Mouse (Mus musculus) cerebellum, adult 9-11 months (tissue): ENCODE results near the gene Fras1.

Source experiments
- DNase-seq: peaks from one replicate; pipeline ENCODE4 v3.0.0; 2022

Fras1 gene

GRCm38 (mm10) chr5:96405139-96405842, 31.5 kb downstream of the Fras1 start:
- no peak for DNase-seq

GRCm38 (mm10) chr5:96408291-96408690, 34.5 kb downstream of the Fras1 start:
- no peak for DNase-seq

GRCm38 (mm10) chr5:96412754-96413394, 39.1 kb downstream of the Fras1 start:
- DNase-seq = no peak

- no peak for DNase-seq
These were observed 43.4 kb downstream of the Fras1 start for GRCm38 (mm10) chr5:96417121-96417520.

GRCm38 (mm10) chr5:96421550-96421949, 47.8 kb downstream of the Fras1 start:
- DNase-seq = no peak

- no peak for DNase-seq
These were observed 49.0 kb downstream of the Fras1 start for GRCm38 (mm10) chr5:96422716-96423115.

- DNase-seq = no peak
These were observed 51.6 kb downstream of the Fras1 start for GRCm38 (mm10) chr5:96425391-96425790.

- DNase-seq = no peak
These were observed 55.9 kb downstream of the Fras1 start for GRCm38 (mm10) chr5:96429532-96430141.

- DNase-seq = no peak
These were observed 64.1 kb downstream of the Fras1 start for GRCm38 (mm10) chr5:96437870-96438269.

- DNase-seq = no peak
These were observed 66.1 kb downstream of the Fras1 start for GRCm38 (mm10) chr5:96439811-96440210.

- DNase-seq = no peak
These were observed 73.7 kb downstream of the Fras1 start for GRCm38 (mm10) chr5:96447460-96447859.

GRCm38 (mm10) chr5:96452027-96452426, 78.3 kb downstream of the Fras1 start:
- DNase-seq = no peak

- DNase-seq = no peak
These were observed 79.6 kb downstream of the Fras1 start for GRCm38 (mm10) chr5:96453386-96453785.

GRCm38 (mm10) chr5:96454422-96454821, 80.7 kb downstream of the Fras1 start:
- DNase-seq = no peak

- no peak for DNase-seq
These were observed 81.5 kb downstream of the Fras1 start for GRCm38 (mm10) chr5:96455241-96455640.

- no peak for DNase-seq
These were observed 83.7 kb downstream of the Fras1 start for GRCm38 (mm10) chr5:96457436-96457958.

GRCm38 (mm10) chr5:96459605-96460004, 85.8 kb downstream of the Fras1 start:
- no peak for DNase-seq

GRCm38 (mm10) chr5:96462197-96462596, 88.4 kb downstream of the Fras1 start:
- no peak for DNase-seq

GRCm38 (mm10) chr5:96466461-96466860, 92.7 kb downstream of the Fras1 start:
- DNase-seq = no peak

GRCm38 (mm10) chr5:96471995-96472394, 98.2 kb downstream of the Fras1 start:
- DNase-seq = no peak

- no peak for DNase-seq
These were observed 101.7 kb downstream of the Fras1 start for GRCm38 (mm10) chr5:96475488-96475887.

- DNase-seq = no peak
These were observed 105.2 kb downstream of the Fras1 start for GRCm38 (mm10) chr5:96479003-96479402.

- DNase-seq = no peak
These were observed 107.4 kb downstream of the Fras1 start for GRCm38 (mm10) chr5:96481159-96481558.

GRCm38 (mm10) chr5:96482054-96482453, 108.3 kb downstream of the Fras1 start:
- DNase-seq = no peak
